Mouse (Mus musculus) heart, postnatal 25 days (tissue): ENCODE measurements around the gene Tssk6. TPM values are rescaled to one million over a fixed set of nuclear protein-coding genes. Genes with fewer than 3 reads are reported as not detected.
A peak's percentile ranks its signal among the peaks of the same experiment; 100 is the strongest.

Experiments used
- DNase-seq: peaks from one replicate; pipeline ENCODE4 v3.0.0; 2022; ENCODE audit warnings: low spot score
- intact Hi-C: fragments of 180-260 bp; cut with DNase I; formaldehyde crosslinking; loops from one replicate; pipeline ENCODE4 v1.15.1; 2025
- total RNA-seq, 2 experiments: library from RNA; stranded (reverse); gene quantifications; 2 replicates each; pipeline ENCODE4 v1.2.3; 2021

Gene Tssk6
- total RNA-seq, 2 experiments from 2014 or later, result 0.20 TPM; not detected in 1

DNA sequence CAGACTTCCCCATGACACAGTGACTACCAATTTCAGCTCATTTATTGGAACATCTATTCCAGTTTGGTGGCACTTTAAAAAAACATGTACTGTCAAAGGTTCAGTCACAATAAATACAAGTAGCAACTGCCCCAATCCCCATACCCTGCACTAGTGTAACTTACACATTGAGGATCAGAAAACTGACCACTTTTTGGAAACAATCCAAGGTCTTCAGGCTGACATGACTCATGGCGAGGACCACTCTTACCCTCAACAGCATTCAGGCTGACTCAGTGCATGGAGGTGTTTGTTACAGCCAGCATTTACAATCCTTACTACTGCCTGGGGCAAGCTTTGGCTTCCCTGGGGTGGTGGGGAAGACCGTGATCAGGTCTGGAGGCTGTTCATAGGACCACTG lies 5.1 kb downstream of the Tssk6 start:
- intact Hi-C loops, result no loop called here
- no peak for DNase-seq

GRCm38 (mm10) chr8:69911917-69912316 lies 9.9 kb downstream of the Tssk6 start:
- DNase-seq, result no peak
- intact Hi-C loops, result no loop called here

GRCm38 (mm10) chr8:69912478-69913074 lies 10.6 kb downstream of the Tssk6 start:
- intact Hi-C loops, result no loop called here
- DNase-seq, result no peak

DNA sequence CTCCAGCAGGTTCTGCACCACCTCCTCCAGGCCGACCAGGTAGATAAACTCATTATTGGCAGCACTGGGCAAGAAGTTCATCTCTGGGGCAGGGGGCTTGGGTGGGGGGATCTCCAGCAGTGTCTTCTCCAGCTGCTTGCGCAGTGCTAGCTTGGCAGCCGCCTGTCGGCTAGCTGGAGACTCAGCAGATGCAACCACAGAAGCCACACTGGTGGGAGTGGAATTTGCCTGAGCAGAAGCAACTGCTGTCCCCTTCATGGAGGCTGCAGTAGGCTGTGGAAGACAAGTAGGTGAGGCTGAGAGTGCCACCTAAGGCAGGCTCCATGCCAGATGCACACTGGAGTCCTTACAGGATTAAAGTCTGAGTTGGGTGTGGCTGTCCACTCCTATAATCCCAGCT lies 12.5 kb downstream of the Tssk6 start:
- DNase-seq, result no peak
- intact Hi-C loops, result no loop called here

GRCm38 (mm10) chr8:69915748-69916147 lies 13.8 kb downstream of the Tssk6 start:
- DNase-seq, result no peak

GRCm38 (mm10) chr8:69918506-69918905 lies 16.5 kb downstream of the Tssk6 start:
- intact Hi-C loops, result loop anchor here (5.0 kb wide), 1 partner anchor 204 kb away; the partner anchor contains the start of gene Ncan
- DNase-seq, result no peak

More at GRCm38 (mm10) chr8:69915748-69916147, 13.8 kb downstream of the Tssk6 start:
- intact Hi-C loops, result loop anchor here (1.0 to 5.0 kb wide), 2 partner anchors 41 to 207 kb away; partner anchors contain the start of gene Ncan

DNA sequence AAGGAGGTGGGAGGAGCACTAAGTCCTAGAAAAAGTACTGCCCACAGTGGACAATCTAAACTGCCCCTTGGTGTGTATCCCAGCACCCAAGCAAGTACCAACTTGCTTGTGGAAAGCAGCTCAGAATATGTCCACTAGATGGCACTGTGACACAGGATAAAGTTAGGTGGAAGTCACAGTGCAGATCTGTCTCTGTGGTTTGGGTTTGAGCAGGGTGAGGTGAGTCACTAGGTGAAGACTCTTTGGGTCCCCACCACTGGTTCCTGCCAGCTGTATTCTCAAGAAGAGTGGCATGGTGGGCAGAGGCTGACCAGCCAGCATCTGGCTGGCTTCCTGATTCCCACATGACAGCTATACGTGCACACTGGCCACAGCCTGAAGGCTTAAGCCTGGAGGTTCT lies 17.0 kb downstream of the Tssk6 start:
- intact Hi-C loops, result loop anchor here (5.0 kb wide), 1 partner anchor 203 kb away; the partner anchor contains the start of gene Ncan
- DNase-seq, result peak; percentile 25

- peak; percentile 49 for DNase-seq
- intact Hi-C loops, result loop anchor here (2.0 to 5.0 kb wide), 3 partner anchors 37 to 251 kb away; partner anchors contain the start of gene Ncan
These were observed 18.1 kb downstream of the Tssk6 start for GRCm38 (mm10) chr8:69919876-69920662.

- intact Hi-C loops, result loop anchor here (1.0 to 5.0 kb wide), 3 partner anchors 36 to 250 kb away; no protein-coding TSS in a partner anchor
- DNase-seq, result no peak
These were observed 19.2 kb downstream of the Tssk6 start for GRCm38 (mm10) chr8:69921141-69921540.

DNA sequence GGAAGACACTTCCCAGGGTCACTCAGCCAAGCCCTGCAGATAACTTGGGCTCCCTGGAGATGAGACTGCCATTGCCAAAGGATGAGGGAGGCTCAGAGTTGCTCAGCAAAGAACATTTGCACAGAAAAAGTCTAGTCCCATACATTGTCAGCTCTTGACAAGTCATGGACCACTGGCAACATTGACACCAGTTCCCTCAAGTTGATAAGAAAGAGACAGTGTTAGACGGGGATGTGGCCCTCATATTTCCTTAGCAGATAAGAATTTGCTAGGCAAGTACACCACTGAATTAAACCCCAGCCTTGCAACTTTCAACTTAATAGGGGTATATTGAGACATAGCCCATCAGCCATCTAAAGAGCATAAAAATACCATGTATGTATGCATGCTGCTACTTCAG lies 22.0 kb downstream of the Tssk6 start:
- no peak for DNase-seq
- intact Hi-C loops, result loop anchor here (5.0 kb wide), 1 partner anchor 33 kb away; no protein-coding TSS in a partner anchor

DNA sequence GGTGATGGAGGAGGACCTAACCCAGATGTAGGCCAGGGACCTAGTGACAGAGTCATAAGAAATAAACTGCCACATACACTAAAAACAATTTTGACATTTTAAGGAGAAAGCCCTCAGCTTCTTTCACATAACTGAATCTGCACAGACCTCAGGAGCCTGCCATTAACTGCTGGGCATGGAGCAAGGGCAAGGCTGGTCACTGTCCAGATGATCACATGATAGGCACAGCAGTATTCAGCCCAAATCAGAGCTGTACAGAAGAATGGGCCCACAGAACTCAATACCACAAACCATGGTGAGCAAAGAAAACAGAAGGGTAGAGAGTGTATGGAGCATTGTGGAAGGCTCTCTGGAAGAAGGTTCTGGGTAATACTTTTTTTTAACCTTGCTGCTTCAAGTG lies 24.9 kb downstream of the Tssk6 start:
- intact Hi-C loops, result no loop called here
- no peak for DNase-seq

DNA sequence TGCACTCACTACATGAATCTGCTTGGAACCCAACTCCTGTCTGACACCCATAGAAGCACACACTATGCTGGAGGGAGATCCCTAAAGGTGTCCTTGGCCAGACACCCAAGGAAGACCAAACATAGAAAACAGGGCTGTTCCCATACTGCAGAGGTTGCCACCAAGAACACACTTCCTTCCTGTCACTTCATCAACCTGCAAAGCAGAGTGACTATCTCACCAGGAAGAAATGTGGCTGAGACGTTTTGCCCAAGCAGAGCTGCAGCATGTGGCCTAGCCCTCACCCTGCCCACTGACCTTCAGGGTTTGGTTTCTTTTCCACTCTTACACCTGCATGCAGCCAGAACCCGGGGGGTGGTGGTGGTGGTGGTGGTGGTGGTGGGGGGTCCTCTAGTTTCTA lies 31.8 kb downstream of the Tssk6 start:
- no peak for DNase-seq
- intact Hi-C loops, result no loop called here

GRCm38 (mm10) chr8:69934582-69934981 lies 32.6 kb downstream of the Tssk6 start:
- DNase-seq, result no peak
- intact Hi-C loops, result no loop called here

DNA sequence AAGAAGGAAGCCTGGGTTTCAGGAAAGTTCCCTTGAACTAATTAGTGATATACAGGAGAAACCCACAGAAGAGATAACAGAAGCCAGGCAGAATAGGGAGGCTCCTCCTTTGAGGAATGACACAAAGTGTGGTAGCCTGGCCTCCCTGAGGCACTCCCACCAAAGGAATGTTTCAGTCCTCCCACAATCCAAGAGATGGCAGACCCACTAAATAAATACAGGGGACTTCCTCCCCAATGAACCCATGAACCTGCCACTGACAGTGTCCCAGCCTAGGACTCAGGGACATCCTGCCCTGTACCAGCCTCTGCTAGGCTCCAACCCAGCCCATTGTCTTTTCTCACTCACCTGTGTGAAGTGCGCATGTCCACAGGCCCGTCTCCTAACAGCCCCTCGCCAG lies 33.4 kb downstream of the Tssk6 start:
- intact Hi-C loops, result loop anchor here (5.0 kb wide), 1 partner anchor 37 kb away; no protein-coding TSS in a partner anchor
- DNase-seq, result no peak

DNA sequence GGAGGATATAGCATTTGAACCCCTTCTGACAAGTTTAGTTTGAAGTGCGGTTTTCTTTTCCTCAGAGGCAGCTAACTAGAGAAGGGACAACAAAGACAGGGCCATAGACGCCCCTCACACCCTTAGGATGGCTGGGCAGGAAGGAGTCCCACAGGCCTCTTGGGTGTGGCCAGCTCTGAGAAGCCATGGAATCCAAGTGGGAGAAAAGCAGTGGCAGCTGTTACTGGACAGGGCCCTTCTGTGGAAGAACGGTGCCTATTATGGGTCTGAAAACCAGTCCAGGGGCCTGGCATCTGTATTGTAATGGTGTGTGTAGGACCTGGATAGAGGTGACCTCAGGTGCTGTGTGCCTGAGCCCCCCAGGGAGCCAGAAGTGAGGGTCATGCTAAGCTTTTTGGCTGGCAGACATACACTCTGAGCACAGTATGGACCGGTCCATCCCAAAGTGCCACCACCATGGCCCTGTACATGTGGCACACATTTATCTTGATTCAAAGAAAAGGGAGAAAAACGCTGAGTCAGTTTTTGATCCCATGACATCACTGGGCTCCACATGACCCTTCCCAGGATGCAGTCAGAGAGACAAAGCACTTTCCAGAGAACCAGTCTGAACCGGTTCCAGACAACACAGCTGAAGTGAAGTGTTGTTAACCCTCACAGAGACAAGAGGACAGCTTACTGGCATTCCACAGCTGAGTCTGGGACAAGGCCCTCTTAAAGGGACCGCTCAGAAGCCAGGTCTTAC lies 34.2 kb downstream of the Tssk6 start:
- no peak for DNase-seq
- intact Hi-C loops, result loop anchor here (5.0 kb wide), 1 partner anchor 36 kb away; no protein-coding TSS in a partner anchor

DNA sequence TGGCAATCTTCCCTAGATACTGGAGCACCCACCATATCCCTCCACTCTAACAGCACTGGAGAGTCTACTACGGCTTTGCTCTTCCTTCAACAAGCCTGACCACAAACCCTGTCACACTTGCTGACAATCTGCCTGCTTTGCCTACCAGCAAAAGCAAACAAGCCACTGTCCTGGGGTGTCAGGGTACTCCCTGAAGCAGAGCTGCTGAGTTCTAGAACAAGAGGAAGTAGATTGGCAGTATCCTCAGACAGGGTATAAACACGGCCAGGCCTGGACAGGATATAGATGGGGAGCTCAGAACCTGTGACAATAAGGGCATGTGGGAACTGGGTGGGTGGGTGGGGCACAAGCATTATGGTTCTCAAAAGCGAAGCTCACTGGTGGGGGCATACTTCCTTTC lies 35.5 kb downstream of the Tssk6 start:
- intact Hi-C loops, result loop anchor here (5.0 kb wide), 1 partner anchor 35 kb away; no protein-coding TSS in a partner anchor

GRCm38 (mm10) chr8:69938245-69938982 lies 36.4 kb downstream of the Tssk6 start:
- DNase-seq, result no peak
- intact Hi-C loops, result loop anchor here (5.0 kb wide), 1 partner anchor 34 kb away; no protein-coding TSS in a partner anchor

More for the DNA sequence above, 35.5 kb downstream of the Tssk6 start:
- DNase-seq, result no peak

DNA sequence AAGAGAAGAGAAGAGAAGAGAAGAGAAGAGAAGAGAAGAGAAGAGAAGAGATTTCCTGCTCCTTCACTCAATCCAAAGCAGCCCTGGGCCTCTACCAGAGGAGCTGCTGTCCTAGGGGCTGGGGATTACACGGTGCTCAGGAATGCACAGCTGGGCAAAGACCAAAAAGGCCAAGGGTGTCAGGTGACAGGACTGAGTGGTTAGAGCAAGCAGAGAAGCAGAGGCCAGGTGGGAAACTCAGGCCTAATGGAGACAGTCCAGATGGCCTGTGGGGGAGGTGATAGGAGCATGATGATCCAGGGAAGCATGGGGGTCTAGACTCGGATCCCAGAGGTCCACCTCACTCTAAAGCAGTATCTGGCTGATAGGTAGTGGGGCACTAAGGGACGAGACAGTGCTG lies 37.6 kb downstream of the Tssk6 start:
- intact Hi-C loops, result loop anchor here (5.0 kb wide), 1 partner anchor 33 kb away; no protein-coding TSS in a partner anchor
- DNase-seq, result no peak

- intact Hi-C loops, result no loop called here
- no peak for DNase-seq
These were observed 38.4 kb downstream of the Tssk6 start for GRCm38 (mm10) chr8:69940386-69940785.
